Mouse (Mus musculus) hindbrain, embryonic 16.5 days (tissue): ENCODE measurements around the gene Lce1g. TPM values are rescaled to one million over a fixed set of nuclear protein-coding genes. Genes with fewer than 3 reads are reported as not detected.

Source experiments
- ATAC-seq: fragments of 200-750 bp; cut with Nextera tagmentation; 2 replicates; pipeline ENCODE4 v1.8.0; 2017; ENCODE audit warnings: moderate TSS enrichment, moderate library complexity
- H3K27ac ChIP-seq: fragments of 300-500 bp; sonication (generic); 2 replicates; pipeline ENCODE4 v1.5.1; 2014; ENCODE audit warnings: low read depth, mild to moderate bottlenecking, control low read depth, low read length, moderate library complexity
- H3K27me3 ChIP-seq: fragments of 300-500 bp; sonication (generic); replicated peaks from 2 replicates; pipeline ENCODE4 v1.6.1; 2014; ENCODE audit warnings: low read length; ENCODE audit not compliant: control insufficient read depth, insufficient read depth
- H3K36me3 ChIP-seq: fragments of 300-500 bp; sonication (generic); 2 replicates; pipeline ENCODE4 v1.6.1; 2014; ENCODE audit warnings: mild to moderate bottlenecking, low read length, moderate library complexity, mixed read lengths; ENCODE audit not compliant: control insufficient read depth, insufficient read depth
- H3K4me1 ChIP-seq: fragments of 300-500 bp; sonication (generic); 2 replicates; pipeline ENCODE4 v1.6.1; 2014; ENCODE audit warnings: low read depth, low read length; ENCODE audit not compliant: control insufficient read depth, insufficient read depth
- H3K4me2 ChIP-seq: fragments of 300-500 bp; sonication (generic); 2 replicates; pipeline ENCODE4 v1.6.1; 2014; ENCODE audit warnings: mild to moderate bottlenecking, low read length, control low read depth, moderate library complexity
- H3K4me3 ChIP-seq: fragments of 300-500 bp; sonication (generic); 2 replicates; pipeline ENCODE4 v1.5.1; 2014; ENCODE audit warnings: mild to moderate bottlenecking, low read length, control low read depth, moderate library complexity
- H3K9ac ChIP-seq: fragments of 300-500 bp; sonication (generic); 2 replicates; pipeline ENCODE4 v1.6.1; 2014; ENCODE audit warnings: low read depth, mild to moderate bottlenecking, control low read depth, low read length, moderate library complexity
- H3K9me3 ChIP-seq: fragments of 300-500 bp; sonication (generic); 2 replicates; pipeline ENCODE4 v1.6.1; 2014; ENCODE audit warnings: mild to moderate bottlenecking, low read length, moderate library complexity; ENCODE audit not compliant: control insufficient read depth
- WGBS: fragments of 180-500 bp; shearing (Covaris S2); extraction: QIAGEN DNeasy Blood & Tissue Kit; methylation state at CpG from one replicate; pipeline ENCODE4 v1.1.7; 2014; 5-methylcytosine and 5-hydroxymethylcytosine counted together
- polyA plus RNA-seq: library from polyadenylated mRNA; unstranded; fragments of >200 nt; fragmentation: Nextera tagmentation; extraction: Ambion mirVana; gene quantifications from 2 replicates; pipeline ENCODE4 v1.2.1, GENCODE M21; 2015

Lce1g gene
- polyA plus RNA-seq, 1 experiment from 2014 or later, result not detected

DNA sequence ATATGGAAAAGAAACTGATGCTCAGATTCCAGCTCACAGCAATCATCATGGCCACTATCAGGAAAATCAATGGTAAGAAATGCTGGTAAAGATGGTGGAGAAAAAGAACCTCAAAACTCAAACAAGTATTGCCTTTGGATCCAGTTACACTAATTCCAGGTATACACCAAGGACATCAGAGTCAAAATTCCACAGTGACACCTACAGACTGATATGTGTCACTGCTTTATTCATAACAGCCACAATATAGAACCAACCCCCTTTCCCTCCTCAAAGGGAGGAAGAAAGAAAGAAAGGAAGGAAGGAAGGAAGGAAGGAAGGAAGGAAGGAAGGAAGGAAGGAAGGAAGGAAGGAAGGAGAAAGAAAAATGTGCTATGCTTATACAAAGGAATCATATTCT is 37.0 kb downstream of the Lce1g start:
- no peak for ATAC-seq

DNA sequence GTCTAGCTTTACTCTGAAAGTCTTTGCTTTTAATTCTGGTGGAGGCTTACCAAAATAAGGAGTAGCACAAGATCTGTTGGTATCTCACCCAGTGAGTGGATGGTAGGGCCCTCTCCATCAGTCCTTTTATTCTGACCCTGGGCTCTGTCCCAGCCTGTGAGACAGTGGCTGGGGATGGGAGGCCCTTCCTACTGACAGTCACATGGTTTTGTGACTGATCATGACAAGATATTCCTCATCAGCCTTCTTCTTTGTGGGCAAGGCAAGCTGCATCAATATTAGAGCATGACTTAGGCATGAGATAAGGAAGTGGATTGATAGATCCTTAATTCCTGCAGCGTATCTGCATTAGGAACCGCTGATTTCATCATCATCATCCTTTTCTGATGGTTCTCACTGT is 43.2 kb downstream of the Lce1g start, which contains the start of gene Lce1e:
Gene Lce1e, minus strand, starts transcription at position 101 of the 400 bp plus-strand sequence.
- Histone ChIP-seq H3K4me2 (no peak within 1 kb of the TSS), H3K36me3 (no peaks in the 10 kb centered on the region), H3K4me1 (no peaks in the 10 kb centered on the region), H3K27ac (no peak within 1 kb of the TSS), H3K27me3 (no peaks in the 10 kb centered on the region), H3K9ac (no peak within 1 kb of the TSS), H3K4me3 (no peak within 1 kb of the TSS), H3K9me3 (no peaks in the 10 kb centered on the region)
- ATAC-seq, result no peak
- WGBS, result 85% methylated on average over 2 of the region's 2 CpGs

More for the DNA sequence above, 37.0 kb downstream of the Lce1g start:
- H3K9me3 ChIP-seq, result no peaks in the 10 kb centered on the region
- no peaks in the 10 kb centered on the region for H3K27me3 ChIP-seq
- no peak overlapping the region for H3K9ac ChIP-seq
- no peaks in the 10 kb centered on the region for H3K36me3 ChIP-seq
- no peak overlapping the region for H3K27ac ChIP-seq
- no peaks in the 10 kb centered on the region for H3K4me1 ChIP-seq
- no peak overlapping the region for H3K4me2 ChIP-seq
- no peak overlapping the region for H3K4me3 ChIP-seq

Other genes starting within 250 kb of the Lce1g start
- gene 2310046K23Rik, start 217.8 kb downstream of the Lce1g start, polyA plus RNA-seq, result not detected in 2 replicates
- not detected in 2 replicates for gene Ivl, start 178.6 kb downstream of the Lce1g start, polyA plus RNA-seq
- not detected in 2 replicates for gene Smcp, start 163.3 kb downstream of the Lce1g start, polyA plus RNA-seq
- not detected in 2 replicates for gene 2210017I01Rik, start 144.8 kb downstream of the Lce1g start, polyA plus RNA-seq
- gene Lce6a, start 130.7 kb downstream of the Lce1g start, polyA plus RNA-seq, result not detected in 2 replicates
- not detected in 2 replicates for gene Lce1a1, start 104.0 kb downstream of the Lce1g start, polyA plus RNA-seq
- not detected in 2 replicates for gene Lce1b, start 95.4 kb downstream of the Lce1g start, polyA plus RNA-seq
- not detected in 2 replicates for gene Lce1a2, start 82.0 kb downstream of the Lce1g start, polyA plus RNA-seq
- not detected in 2 replicates for gene Lce1c, start 73.1 kb downstream of the Lce1g start, polyA plus RNA-seq
- gene Lce1d, start 65.1 kb downstream of the Lce1g start, polyA plus RNA-seq, result not detected in 2 replicates
- not detected in 2 replicates for gene Lce1e, start 43.3 kb downstream of the Lce1g start, polyA plus RNA-seq
- not detected in 2 replicates for gene Lce1f, start 32.0 kb downstream of the Lce1g start, polyA plus RNA-seq
- not detected in 2 replicates for gene Gm38119, start 13.2 kb downstream of the Lce1g start, polyA plus RNA-seq
- not detected in 2 replicates for gene Lce1h, start 12.7 kb upstream of the Lce1g start, polyA plus RNA-seq
- not detected in 2 replicates for gene Lce1i, start 26.6 kb upstream of the Lce1g start, polyA plus RNA-seq
- gene Lce1j, start 38.2 kb upstream of the Lce1g start, polyA plus RNA-seq, result not detected in 2 replicates
- gene Lce1k, start 55.6 kb upstream of the Lce1g start, polyA plus RNA-seq, result not detected in 2 replicates
- gene Kprp, start 74.9 kb upstream of the Lce1g start, polyA plus RNA-seq, result not detected in 2 replicates
- not detected in 2 replicates for gene Lce1l, start 98.9 kb upstream of the Lce1g start, polyA plus RNA-seq
- not detected in 2 replicates for gene 2310050C09Rik, start 117.9 kb upstream of the Lce1g start, polyA plus RNA-seq
- not detected in 2 replicates for gene Lce3a, start 173.9 kb upstream of the Lce1g start, polyA plus RNA-seq
- gene Lce3b, start 180.6 kb upstream of the Lce1g start, polyA plus RNA-seq, result not detected in 2 replicates
- 0.89 TPM in 1 of 2 replicates, not detected in the other for gene Lce3c, start 192.1 kb upstream of the Lce1g start, polyA plus RNA-seq
- not detected in 2 replicates for gene Lce3d, start 205.1 kb upstream of the Lce1g start, polyA plus RNA-seq
- gene Lce3e, start 214.7 kb upstream of the Lce1g start, polyA plus RNA-seq, result not detected in 2 replicates
- gene Lce3f, start 239.9 kb upstream of the Lce1g start, polyA plus RNA-seq, result not detected in 2 replicates